Mouse (Mus musculus): ENCODE data around the gene Cep162.

GRCm38 (mm10) chr9:87182231-87182630 lies 73.1 kb downstream of the Cep162 start:
- TF ChIP-seq CTCF (IDR thresholded peaks at IDR 0.05; ENCODE audit: low read depth) (no peak), EP300 (IDR thresholded peaks at IDR 0.05; ENCODE audit: low read depth) (no peak)
